Mouse (Mus musculus): ENCODE results near the gene Tmem274. TPM values are rescaled to one million over a fixed set of nuclear protein-coding genes. Genes with fewer than 3 reads are reported as not detected.
"Not testable (repeated sequence)": the region's sequence is repeated elsewhere in the genome, so short reads cannot be mapped to it uniquely, and the experiment has no call there.

Tmem274 gene
- 0.18 TPM in 1 of 2 replicates, not detected in the other for polyA plus RNA-seq (2012; rRNA removed)

- H3K4me1 ChIP-seq (ENCODE audit: control insufficient read depth, insufficient read depth, low read length): no peaks in the 10 kb centered on the region
- H3K4me3 ChIP-seq (ENCODE audit: insufficient read depth, low read depth, low read length): no peak within 1 kb of the TSS
- WGBS: 69% methylated on average over 11 of the region's 11 CpGs
- DNase-seq: no peak
- no peaks in the 10 kb centered on the region for H3K27me3 ChIP-seq (replicated peaks; ENCODE audit: control insufficient read depth, insufficient read depth, low read length)
- H3K36me3 ChIP-seq (ENCODE audit: control insufficient read depth, insufficient read depth, low read length): no peaks in the 10 kb centered on the region
- TF ChIP-seq CTCF (conservative IDR thresholded peaks at IDR 0.05; ENCODE audit: insufficient read depth, insufficient read length, low read depth, low read length) (no peak), POLR2A (IDR thresholded peaks at IDR 0.05; ENCODE audit: low read depth, low read length) (no peak)
- H3K27ac ChIP-seq (ENCODE audit: insufficient read depth, low read depth, low read length): no peak within 1 kb of the TSS
Measured at GRCm38 (mm10) chr4:149477078-149477477, at the start of gene Tmem274. Tmem274 (plus strand) TSS chr4:149477378.

- Histone ChIP-seq H3K27ac (ENCODE audit: insufficient read depth, low read depth, low read length) (no peak overlapping the region), H3K36me3 (ENCODE audit: control insufficient read depth, insufficient read depth, low read length) (no peaks in the 10 kb centered on the region), H3K4me1 (ENCODE audit: control insufficient read depth, insufficient read depth, low read length) (0 out of 2 replicates have a peak, but pooled peaks cover 2% of the 10 kb centered on the region), H3K4me3 (ENCODE audit: insufficient read depth, low read depth, low read length) (no peak overlapping the region), H3K27me3 (replicated peaks; ENCODE audit: control insufficient read depth, insufficient read depth, low read length) (no peaks in the 10 kb centered on the region)
- WGBS: 88% methylated on average over 5 of the region's 5 CpGs
- DNase-seq: no peak
- no peak for TF ChIP-seq POLR2A (IDR thresholded peaks at IDR 0.05; ENCODE audit: low read depth, low read length)
- no peak for TF ChIP-seq CTCF (conservative IDR thresholded peaks at IDR 0.05; ENCODE audit: insufficient read depth, insufficient read length, low read depth, low read length)
Measured at GRCm38 (mm10) chr4:149429592-149429991, 47.6 kb upstream of the Tmem274 start.

- H3K4me3 ChIP-seq (ENCODE audit: insufficient read depth, low read depth, low read length); H3K36me3 ChIP-seq (ENCODE audit: control insufficient read depth, insufficient read depth, low read length); H3K4me1 ChIP-seq (ENCODE audit: control insufficient read depth, insufficient read depth, low read length); H3K27me3 ChIP-seq (replicated peaks; ENCODE audit: control insufficient read depth, insufficient read depth, low read length); H3K27ac ChIP-seq (ENCODE audit: insufficient read depth, low read depth, low read length); DNase-seq: not testable (repeated sequence)
- 98% methylated on average over 1 of the region's 1 CpGs for WGBS
Measured at GRCm38 (mm10) chr4:149431887-149432286, 45.3 kb upstream of the Tmem274 start.

- peak; percentile 59 for DNase-seq
- peaks cover 9% of the 10 kb centered on the region; the same call in 1 of the 2 replicates for H3K4me1 ChIP-seq (ENCODE audit: control insufficient read depth, insufficient read depth, low read length)
- no peak overlapping the region for H3K4me3 ChIP-seq (ENCODE audit: insufficient read depth, low read depth, low read length)
- H3K27ac ChIP-seq (ENCODE audit: insufficient read depth, low read depth, low read length): no peak overlapping the region
- H3K27me3 ChIP-seq (replicated peaks; ENCODE audit: control insufficient read depth, insufficient read depth, low read length): no peaks in the 10 kb centered on the region
- WGBS: 32% methylated on average over 8 of the region's 8 CpGs
- H3K36me3 ChIP-seq (ENCODE audit: control insufficient read depth, insufficient read depth, low read length): no peaks in the 10 kb centered on the region
- TF ChIP-seq CTCF (conservative IDR thresholded peaks at IDR 0.05; ENCODE audit: insufficient read depth, insufficient read length, low read depth, low read length): no peak
- no peak for TF ChIP-seq POLR2A (IDR thresholded peaks at IDR 0.05; ENCODE audit: low read depth, low read length)
Measured at GRCm38 (mm10) chr4:149440576-149440975, 36.6 kb upstream of the Tmem274 start.

DNA sequence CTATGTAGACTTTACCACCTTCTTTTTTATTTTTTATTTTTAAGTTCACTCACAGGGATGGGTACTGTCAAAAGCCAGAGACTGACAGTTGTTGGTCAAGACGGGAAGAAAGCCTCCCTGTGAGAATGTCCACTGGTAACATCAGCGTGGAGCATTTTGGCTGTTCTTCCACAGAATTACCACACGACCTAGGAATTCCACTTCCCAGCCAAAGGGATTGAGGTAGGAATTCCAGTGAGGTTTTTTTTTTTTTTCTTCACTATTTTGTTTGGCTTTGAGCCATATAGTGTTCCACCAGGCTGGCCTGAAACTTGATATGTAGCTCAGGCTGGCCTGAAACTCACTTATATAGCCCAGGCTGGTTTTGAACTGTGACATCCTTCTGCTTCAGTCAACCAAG, 34.7 kb upstream of the Tmem274 start:
- 19% methylated on average over 3 of the region's 3 CpGs for WGBS
- no peak overlapping the region for H3K27ac ChIP-seq (ENCODE audit: insufficient read depth, low read depth, low read length)

GRCm38 (mm10) chr4:149444465-149444864, 32.7 kb upstream of the Tmem274 start:
- no peak for DNase-seq
- H3K27ac ChIP-seq (ENCODE audit: insufficient read depth, low read depth, low read length): no peak overlapping the region
- H3K4me1 ChIP-seq (ENCODE audit: control insufficient read depth, insufficient read depth, low read length): peaks cover 7% of the 10 kb centered on the region; the same call in 1 of the 2 replicates
- WGBS: 54% methylated on average over 1 of the region's 1 CpGs
- no peak overlapping the region for H3K4me3 ChIP-seq (ENCODE audit: insufficient read depth, low read depth, low read length)
- H3K36me3 ChIP-seq (ENCODE audit: control insufficient read depth, insufficient read depth, low read length): no peaks in the 10 kb centered on the region
- TF ChIP-seq POLR2A (IDR thresholded peaks at IDR 0.05; ENCODE audit: low read depth, low read length) (no peak), CTCF (conservative IDR thresholded peaks at IDR 0.05; ENCODE audit: insufficient read depth, insufficient read length, low read depth, low read length) (no peak)
- H3K27me3 ChIP-seq (replicated peaks; ENCODE audit: control insufficient read depth, insufficient read depth, low read length): no peaks in the 10 kb centered on the region

More for the DNA sequence above, 34.7 kb upstream of the Tmem274 start:
- Histone ChIP-seq H3K36me3 (ENCODE audit: control insufficient read depth, insufficient read depth, low read length) (no peaks in the 10 kb centered on the region), H3K4me1 (ENCODE audit: control insufficient read depth, insufficient read depth, low read length) (peaks cover 12% of the 10 kb centered on the region; the same call in 1 of the 2 replicates), H3K27me3 (replicated peaks; ENCODE audit: control insufficient read depth, insufficient read depth, low read length) (no peaks in the 10 kb centered on the region), H3K4me3 (ENCODE audit: insufficient read depth, low read depth, low read length) (no peak overlapping the region)
- peak; percentile 31 for DNase-seq
- no peak for TF ChIP-seq POLR2A (IDR thresholded peaks at IDR 0.05; ENCODE audit: low read depth, low read length)
- TF ChIP-seq CTCF (conservative IDR thresholded peaks at IDR 0.05; ENCODE audit: insufficient read depth, insufficient read length, low read depth, low read length): no peak

DNA sequence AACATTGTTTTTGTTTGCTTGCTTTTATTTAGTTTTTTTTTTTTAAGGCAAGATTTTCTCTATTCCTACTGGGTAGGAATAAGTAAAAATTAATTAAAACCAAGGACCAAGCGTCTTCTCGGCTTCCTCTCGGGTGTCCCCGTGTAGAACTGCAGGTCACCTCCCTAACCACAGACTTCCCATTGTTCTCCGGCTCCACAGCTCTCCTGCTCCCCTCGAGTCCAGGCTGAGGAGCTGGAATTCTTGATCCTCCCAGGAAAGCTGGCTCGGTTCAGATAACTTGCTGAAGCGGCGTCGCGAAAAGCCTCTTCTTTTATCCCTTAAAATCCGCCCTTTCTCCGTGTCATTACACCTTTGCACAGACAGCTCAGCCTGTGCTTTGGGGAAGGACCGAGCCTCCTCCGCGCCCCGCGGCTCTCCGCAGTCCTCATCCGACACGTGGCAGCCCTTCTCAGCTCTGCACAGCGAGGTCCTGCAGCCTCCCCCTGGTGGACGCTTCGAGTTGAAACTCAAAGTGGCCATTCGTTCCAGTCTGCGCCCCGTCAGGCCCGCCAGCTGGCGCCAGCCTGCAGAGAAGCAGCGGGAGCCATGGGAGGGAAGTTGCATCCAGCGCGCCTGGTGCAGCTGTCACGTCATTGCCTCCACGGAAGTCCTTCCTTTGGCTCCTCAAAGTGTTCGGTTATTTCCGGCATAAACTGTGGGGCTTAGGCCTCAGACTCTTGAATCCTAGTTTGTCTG, 32.0 kb upstream of the Tmem274 start:
- Histone ChIP-seq H3K4me3 (ENCODE audit: insufficient read depth, low read depth, low read length) (0 out of 2 replicates have a peak overlapping the region, but pooled peaks have one; percentile 1), H3K27me3 (replicated peaks; ENCODE audit: control insufficient read depth, insufficient read depth, low read length) (no peaks in the 10 kb centered on the region), H3K36me3 (ENCODE audit: control insufficient read depth, insufficient read depth, low read length) (no peaks in the 10 kb centered on the region), H3K4me1 (ENCODE audit: control insufficient read depth, insufficient read depth, low read length) (peaks cover 6% of the 10 kb centered on the region; the same call in 1 of the 2 replicates), H3K27ac (ENCODE audit: insufficient read depth, low read depth, low read length) (no peak overlapping the region)
- 1% methylated on average over 36 of the region's 36 CpGs for WGBS
- DNase-seq: peak; percentile 94
- peak; percentile 89 for TF ChIP-seq CTCF (conservative IDR thresholded peaks at IDR 0.05; ENCODE audit: insufficient read depth, insufficient read length, low read depth, low read length)
- no peak for TF ChIP-seq POLR2A (IDR thresholded peaks at IDR 0.05; ENCODE audit: low read depth, low read length)

Data from kidney, adult 2 months (tissue).